Mouse (Mus musculus) right cerebral cortex, postnatal 14 days (tissue): ENCODE data around the gene D17Wsu92e.
"Not testable (repeated sequence)": the region's sequence is repeated elsewhere in the genome, so short reads cannot be mapped to it uniquely, and the experiment has no call there.

ENCODE experiments used
- DNase-seq: peaks from one replicate; pipeline ENCODE4 v3.0.0; 2022

The D17Wsu92e gene

DNA sequence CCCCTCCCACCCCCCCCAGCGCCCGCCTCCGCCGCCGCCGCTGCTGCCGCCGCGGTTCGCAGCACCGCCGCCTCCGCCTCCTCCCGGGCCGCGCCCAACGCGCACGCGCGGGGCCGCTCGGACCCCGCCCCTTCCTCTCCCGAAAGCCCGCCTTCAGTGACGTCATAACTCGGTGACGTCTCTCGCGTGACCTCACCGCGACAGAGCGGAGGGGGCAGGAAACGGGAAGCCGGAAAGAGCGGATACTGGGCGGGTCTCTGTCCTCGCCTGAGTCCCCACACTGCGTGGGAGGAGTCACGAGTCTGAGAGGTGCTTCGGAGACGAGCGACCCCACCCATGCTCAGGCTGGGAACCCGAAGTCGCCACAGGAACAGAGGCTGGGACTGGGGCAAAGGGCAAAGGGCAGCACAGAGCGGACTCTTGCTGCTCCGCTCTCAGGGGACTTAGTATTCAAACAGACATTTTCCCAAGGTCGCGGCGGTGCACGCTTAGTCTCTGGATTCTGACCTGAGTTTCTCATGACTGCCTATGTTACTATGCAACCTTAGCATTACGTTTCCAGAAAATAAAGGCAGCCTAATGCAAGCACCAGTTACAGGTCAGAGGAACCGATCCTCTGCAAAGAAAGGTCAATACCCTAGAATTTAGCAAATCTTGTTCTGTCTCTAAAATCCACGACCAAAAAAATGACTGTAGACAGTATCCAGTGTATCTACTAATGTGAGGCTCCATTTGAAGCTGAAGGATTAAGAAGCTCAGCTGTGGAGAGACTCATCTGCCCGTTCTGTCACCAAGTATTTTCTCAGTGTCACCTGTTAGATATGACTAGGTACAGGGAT is at the start of gene D17Wsu92e:
Gene D17Wsu92e (minus strand): TSS at position 81 of the 839 bp plus-strand sequence.
- peak; percentile 98 for DNase-seq

DNA sequence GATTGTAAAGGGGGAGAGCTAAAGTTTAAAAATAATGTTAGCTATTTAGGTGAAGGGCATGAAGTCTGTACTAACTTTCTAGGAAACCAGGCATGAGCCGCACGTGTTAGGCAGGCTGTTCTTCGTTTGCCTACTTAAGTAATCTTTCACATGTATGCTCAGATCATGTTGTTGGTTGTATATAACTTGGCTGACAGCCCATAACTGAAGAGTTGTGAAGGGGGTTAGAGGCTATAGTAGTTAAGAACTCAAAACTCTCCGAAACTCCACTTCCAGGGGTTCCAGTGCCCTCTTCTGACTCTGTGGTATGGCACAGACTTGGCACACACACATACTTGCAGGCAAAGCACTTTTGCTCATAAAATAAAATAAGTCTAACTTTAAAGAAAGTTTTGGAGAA is 46.3 kb upstream of the D17Wsu92e start:
- DNase-seq, result no peak

DNA sequence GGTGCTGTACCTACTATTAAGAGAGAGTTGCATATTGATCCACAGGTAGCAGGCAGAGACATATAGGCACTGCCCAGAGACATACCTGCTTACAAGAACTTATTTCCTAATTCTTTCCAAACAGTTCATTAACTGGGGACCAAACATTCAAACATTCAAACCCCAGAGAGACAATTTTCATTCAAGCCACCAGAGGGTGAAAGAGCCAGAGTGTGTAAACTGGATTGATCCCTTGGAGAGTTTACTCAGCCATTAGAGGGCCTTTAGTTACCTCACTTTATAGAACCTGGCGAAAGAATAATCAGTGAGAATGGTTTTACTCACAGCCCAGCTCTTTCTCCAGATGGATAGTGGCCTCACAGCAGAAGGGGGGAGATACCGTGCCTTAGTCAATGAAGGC is 45.0 kb upstream of the D17Wsu92e start:
- no peak for DNase-seq

GRCm38 (mm10) chr17:27859131-27859530 is 38.7 kb upstream of the D17Wsu92e start:
- DNase-seq, result no peak

DNA sequence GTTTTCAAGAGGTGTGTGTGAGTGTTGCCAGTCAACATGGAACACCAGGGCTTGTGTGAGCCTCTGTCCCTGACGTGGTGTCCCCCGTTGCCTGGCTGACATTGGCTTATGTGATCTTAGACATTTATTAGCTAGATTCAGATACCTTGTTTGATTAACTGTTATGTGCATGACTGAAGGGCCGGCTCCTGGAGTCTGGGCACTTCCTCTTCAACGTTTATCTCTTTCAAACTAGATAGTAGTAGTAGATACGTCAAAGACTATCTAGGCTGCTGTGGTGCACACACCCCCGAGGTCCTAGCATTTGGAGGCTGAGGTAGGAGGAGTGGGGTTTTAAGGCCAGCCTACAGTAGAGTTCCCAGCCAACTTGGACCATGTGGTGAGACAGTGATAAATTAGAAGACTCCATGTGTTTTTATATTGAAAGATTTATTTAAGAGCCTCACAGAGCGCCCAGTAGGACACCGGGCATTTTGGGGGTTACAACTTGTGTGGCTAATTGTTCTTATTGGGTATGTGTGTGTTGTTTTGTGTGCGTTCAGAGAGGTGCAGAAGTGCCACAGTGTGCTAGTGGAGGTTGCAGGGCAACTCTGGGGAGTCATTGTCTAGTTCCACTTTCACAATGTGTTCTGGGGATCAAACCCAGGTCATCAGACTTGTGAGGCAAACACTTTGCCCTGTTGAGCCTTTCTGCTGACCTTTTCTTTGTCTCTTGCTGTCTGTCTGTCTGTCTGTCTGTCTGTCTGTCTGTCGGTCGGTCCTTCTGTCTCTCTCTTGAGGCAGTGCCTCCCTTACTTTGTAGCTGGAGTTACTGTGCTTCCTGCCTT is 37.4 kb upstream of the D17Wsu92e start:
- no peak for DNase-seq

GRCm38 (mm10) chr17:27856798-27857648 is 36.6 kb upstream of the D17Wsu92e start:
- peak; percentile 48 for DNase-seq

- peak; percentile 86 for DNase-seq
Observed at GRCm38 (mm10) chr17:27856265-27856797, 35.9 kb upstream of the D17Wsu92e start, which contains the start of gene Uhrf1bp1. Gene Uhrf1bp1, plus strand, starts transcription at chr17:27856441.

DNA sequence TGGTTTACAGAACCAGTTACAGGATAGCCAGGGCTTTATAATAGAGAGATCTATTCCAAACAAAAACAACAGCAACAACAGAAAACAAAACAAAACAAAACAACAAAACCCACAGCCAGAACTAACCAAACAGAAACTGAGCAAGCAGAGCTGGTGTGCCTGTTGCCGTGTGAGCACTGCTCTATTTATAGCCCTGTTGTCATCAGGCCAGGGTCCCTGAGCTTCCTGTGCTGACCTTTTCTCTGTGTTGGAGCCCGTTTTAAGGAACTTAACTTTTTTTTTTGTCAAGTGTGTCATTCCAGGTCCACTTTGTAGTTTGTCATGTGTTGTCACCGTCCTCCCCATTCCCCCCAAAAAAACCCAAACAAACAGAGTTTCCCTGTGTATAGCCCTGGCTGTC is 30.6 kb upstream of the D17Wsu92e start:
- DNase-seq, result no peak

DNA sequence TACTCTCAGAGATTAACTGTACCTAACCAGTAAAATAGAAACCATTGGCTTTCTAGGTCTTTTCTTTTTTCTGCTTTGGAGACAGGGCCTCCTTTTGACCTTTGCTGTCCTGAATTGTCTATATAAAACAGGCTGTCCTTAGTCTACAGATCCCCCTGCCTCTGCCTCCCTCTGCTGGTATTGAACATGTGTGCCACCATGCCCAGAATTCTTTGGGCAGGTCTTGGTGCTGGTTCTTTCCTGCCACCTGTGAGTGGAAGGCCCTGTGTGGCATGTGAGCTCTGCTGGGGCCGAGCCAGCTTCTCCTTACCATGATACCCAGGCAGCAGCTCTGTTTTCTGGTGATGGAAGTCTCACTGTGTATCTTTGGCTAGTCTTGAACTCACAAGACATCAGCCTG is 27.9 kb upstream of the D17Wsu92e start:
- no peak for DNase-seq

DNA sequence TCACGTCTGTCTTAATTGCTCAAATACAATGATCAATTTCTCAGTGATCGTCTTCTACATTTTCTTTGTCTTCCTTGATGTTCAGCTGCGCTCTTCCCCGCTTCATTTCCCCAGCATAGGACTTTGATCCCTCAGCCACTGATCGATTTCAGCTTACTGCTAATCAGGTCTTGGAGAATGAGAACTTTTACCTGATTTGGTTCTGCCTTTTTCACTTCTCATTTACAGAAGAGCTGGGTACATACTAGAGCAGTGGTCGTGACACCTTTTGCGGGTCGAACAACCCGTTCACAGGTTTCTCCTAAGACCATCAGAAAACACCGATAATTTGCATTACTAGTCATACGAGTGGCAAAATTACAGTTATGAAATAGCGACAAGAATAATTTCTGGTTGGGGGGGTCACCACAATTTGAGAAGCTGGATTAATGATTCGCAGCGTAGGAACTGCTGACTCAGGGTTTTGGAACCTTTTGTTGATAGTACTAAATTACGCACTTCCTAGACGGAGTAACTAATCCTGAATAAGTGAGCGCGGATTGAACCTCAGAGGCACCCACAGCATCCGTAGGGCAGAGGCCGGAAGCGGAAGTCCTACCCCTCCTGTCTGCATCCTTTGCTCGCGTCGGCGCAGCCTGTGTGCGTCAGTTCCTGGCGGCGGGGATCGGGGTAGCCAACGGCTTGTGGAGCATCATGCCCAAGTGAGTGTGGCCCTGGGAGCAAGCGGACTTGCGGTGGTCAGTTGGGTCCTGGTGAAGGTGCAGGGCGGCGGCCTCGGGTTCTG is 19.2 kb upstream of the D17Wsu92e start:
- peak; percentile 93 for DNase-seq

DNA sequence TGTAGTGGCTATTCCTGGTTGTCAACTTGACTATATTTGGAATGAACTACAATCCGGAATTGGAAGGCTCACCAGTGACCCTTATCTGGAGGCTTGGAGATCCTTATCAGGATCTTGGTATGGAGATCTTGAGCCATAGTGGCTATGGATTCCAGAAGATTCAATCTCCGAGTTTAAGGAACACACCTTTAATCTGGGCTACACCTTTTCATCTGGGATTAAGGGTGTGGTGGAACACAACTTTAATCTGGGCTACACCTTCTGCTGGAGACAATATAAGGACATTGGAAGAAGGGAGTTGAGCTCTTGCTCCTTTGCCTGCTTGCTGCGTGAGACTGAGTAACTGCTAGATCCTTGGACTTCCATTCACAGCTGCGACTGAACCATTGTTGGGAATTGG is 17.4 kb upstream of the D17Wsu92e start, which contains the start of gene Snrpc:
Gene Snrpc (plus strand): TSS at position 301 of the 400 bp plus-strand sequence.
- not testable (repeated sequence) for DNase-seq

- DNase-seq, result no peak
Observed at GRCm38 (mm10) chr17:27830411-27830810, 10.0 kb upstream of the D17Wsu92e start.

DNA sequence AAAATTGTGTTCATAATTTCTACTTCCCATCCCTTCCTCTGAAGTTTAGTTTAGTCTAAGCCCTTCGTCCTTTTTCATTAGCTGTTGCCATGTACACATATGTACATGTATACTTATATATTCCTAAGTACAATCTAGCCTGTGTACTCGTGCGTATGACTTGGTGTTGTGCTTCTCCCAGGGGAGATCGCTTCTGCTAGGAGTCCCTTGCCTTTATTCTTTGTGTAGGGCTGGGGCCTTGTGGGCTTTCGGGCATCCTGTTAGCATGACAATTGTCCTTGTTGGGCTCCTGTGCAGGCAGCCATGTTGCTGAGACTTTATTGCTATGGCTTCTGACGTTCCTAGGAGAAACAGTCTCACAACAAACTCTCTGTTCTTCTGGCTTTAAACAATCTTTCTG is 7.1 kb upstream of the D17Wsu92e start:
- no peak for DNase-seq

- no peak for DNase-seq
Observed at GRCm38 (mm10) chr17:27826908-27827383, 6.5 kb upstream of the D17Wsu92e start.

- peak; percentile 39 for DNase-seq
Observed at GRCm38 (mm10) chr17:27825984-27826905, 5.8 kb upstream of the D17Wsu92e start.

- no peak for DNase-seq
Observed at GRCm38 (mm10) chr17:27825539-27825938, 5.1 kb upstream of the D17Wsu92e start.

DNA sequence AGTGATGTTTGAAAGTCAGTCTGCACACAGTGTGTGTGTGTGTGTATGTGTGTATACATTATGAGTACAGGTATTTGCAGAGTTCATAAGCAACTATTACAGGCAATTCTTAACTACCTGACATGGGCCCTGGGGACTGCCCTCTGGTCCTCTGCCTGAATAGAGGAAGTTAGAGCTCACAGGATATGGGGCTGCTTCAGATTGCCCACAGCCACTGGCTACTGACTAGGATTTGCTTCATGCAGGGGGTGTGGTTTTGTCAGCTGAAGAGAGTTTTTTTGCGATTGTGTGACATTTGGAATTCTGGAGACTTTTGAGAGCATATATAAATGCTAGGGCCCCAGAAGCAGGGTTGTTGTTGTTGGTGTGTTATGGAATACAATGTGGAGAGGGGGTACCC is 4.5 kb upstream of the D17Wsu92e start:
- DNase-seq, result no peak

DNA sequence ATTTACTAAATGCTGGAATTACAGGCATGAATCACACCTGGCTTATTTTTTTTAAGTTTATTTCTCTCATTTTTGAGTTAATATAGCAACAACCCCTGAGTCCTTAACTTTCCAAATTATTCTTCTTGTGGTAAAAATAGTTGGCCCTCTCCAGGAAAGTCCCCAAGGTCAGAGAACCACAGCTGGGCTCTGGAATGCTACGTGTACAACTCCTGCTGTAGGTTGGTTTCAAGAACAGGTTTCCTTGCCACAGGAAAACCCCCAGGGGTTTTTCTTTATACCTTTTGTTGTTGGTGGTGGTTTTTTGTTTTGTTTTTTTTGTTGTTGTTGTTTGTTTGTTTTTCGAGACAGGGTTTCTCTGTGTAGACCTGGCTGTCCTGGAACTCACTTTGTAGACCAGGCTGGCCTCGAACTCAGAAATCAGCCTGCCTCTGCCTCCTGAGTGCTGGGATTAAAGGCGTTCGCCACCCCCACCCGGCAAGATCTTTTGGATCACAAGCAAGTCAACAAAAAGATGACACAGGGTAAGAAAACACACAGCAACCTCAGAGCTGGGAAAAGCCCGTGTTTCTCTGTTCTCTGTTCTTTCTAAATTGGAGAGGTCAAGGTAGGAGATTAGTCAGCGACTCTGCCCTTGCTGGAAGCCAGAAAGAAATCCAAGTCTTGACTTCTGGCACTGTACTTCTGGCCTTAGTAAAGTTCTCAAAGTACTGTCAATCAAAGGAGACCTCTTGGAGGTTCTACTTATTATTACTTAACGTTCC is 2.9 kb upstream of the D17Wsu92e start:
- DNase-seq, result no peak
